Mouse (Mus musculus): ENCODE measurements around the gene Vapa. TPM values are rescaled to one million over a fixed set of nuclear protein-coding genes. Genes with fewer than 3 reads are reported as not detected.
"Not testable (repeated sequence)": the region's sequence is repeated elsewhere in the genome, so short reads cannot be mapped to it uniquely, and the experiment has no call there.

Vapa gene
- polyA plus RNA-seq, 1 experiment from 2014 or later = 192 TPM

- ATAC-seq (ENCODE audit: insufficient number of reproducible peaks, low FRiP score, low TSS enrichment, low read depth) = no peak
- H3K27me3 ChIP-seq = no peaks in the 10 kb centered on the region
- no peak overlapping the region for H3K9ac ChIP-seq
- H3K4me2 ChIP-seq (replicated peaks) = no peak overlapping the region
- whole genome bisulfite sequencing = 78% methylated on average over 6 of the region's 6 CpGs
- no peaks in the 10 kb centered on the region for H3K9me3 ChIP-seq (replicated peaks)
- no peak overlapping the region for H3K4me3 ChIP-seq (replicated peaks)
- H3K36me3 ChIP-seq = no peaks in the 10 kb centered on the region
- H3K4me1 ChIP-seq = peaks cover 15% of the 10 kb centered on the region
- no peak overlapping the region for H3K27ac ChIP-seq (replicated peaks)
Observed at GRCm38 (mm10) chr17:65647226-65647625, 33.9 kb upstream of the Vapa start.

DNA sequence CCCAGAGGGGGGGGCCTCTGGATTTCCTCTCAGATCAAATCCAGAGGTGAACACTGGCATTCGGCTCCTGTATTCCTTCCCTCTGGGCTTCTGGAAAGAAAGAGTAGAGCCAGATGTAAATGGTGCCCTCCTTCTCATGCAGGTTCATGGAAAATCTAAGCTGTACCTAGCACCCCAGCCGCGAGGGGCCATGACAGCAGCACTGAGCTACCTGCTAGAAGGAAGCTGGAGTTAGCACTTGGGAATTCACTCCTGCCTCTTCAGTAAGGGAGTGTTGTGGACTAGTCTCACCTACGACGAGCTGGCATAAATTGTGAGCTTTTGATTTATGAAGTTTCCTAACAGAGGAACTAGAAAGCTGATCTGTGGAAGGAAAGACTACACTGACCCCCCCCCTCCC lies 30.2 kb upstream of the Vapa start:
- ATAC-seq (ENCODE audit: insufficient number of reproducible peaks, low FRiP score, low TSS enrichment, low read depth) = no peak
- H3K36me3 ChIP-seq = no peaks in the 10 kb centered on the region
- no peak overlapping the region for H3K4me3 ChIP-seq (replicated peaks)
- H3K9ac ChIP-seq = no peak overlapping the region
- H3K27ac ChIP-seq (replicated peaks) = peak overlapping the region; percentile 83
- 55% methylated on average over 5 of the region's 5 CpGs for WGBS
- H3K4me1 ChIP-seq = peaks cover 19% of the 10 kb centered on the region
- H3K9me3 ChIP-seq (replicated peaks) = no peaks in the 10 kb centered on the region
- peak overlapping the region; percentile 8 for H3K4me2 ChIP-seq (replicated peaks)
- no peaks in the 10 kb centered on the region for H3K27me3 ChIP-seq

DNA sequence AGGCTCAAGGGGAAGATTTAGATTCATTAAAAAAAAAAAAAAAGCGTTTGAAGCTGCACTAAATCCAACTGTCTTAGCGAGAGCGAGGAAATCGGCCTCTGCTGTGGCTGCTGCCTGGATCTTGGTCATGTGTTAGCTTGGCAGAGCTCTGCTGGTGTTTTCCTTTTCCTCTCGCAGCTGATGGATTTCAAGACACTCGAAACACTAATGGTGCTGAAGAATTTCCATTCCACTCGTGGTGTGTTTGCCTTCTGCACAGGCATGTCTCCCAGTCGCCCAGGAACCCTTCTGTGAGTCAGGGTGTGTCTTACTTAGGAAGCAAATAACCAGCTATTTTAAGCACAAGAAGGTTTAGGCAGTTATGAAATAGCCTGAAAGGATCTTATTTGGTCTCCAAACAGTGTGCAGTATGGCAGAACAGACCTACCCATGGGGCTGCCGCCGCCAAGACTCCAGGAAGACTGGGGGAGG lies 29.7 kb upstream of the Vapa start:
- WGBS = 6% methylated on average over 10 of the region's 10 CpGs
- Histone ChIP-seq H3K36me3 (no peaks in the 10 kb centered on the region), H3K4me3 (replicated peaks) (no peak overlapping the region), H3K27me3 (no peaks in the 10 kb centered on the region), H3K4me1 (peaks cover 19% of the 10 kb centered on the region), H3K9ac (no peak overlapping the region), H3K4me2 (replicated peaks) (peak overlapping the region; percentile 8), H3K27ac (replicated peaks) (peak overlapping the region; percentile 83), H3K9me3 (replicated peaks) (no peaks in the 10 kb centered on the region)
- ATAC-seq (ENCODE audit: insufficient number of reproducible peaks, low FRiP score, low TSS enrichment, low read depth) = peak; percentile 17; the same call in 1 of the 2 replicates

DNA sequence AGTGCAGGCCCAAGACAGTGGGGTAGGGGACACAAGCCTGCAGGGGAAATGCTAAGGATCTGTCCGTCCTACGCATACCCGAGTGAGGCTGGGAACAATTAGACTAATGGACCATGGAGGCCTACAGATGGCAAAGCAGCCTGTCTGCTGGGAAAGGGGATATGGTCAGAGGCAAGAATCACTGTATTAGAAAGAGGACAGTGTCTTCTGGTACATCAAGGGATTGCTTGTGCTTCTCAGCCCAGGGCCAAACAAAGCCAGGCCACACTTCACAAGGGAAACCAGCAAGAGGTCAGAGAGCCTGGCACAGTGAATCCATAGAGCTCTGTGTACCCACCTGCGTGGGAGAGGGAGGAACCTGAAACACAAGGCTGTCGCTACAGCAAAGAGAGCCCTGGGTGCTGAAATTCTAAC lies 29.2 kb upstream of the Vapa start:
- Histone ChIP-seq H3K4me2 (replicated peaks) (0 out of 2 replicates have a peak overlapping the region, but pooled peaks have one; percentile 8), H3K27me3 (no peaks in the 10 kb centered on the region), H3K4me3 (replicated peaks) (no peak overlapping the region), H3K9me3 (replicated peaks) (no peaks in the 10 kb centered on the region), H3K9ac (no peak overlapping the region), H3K36me3 (no peaks in the 10 kb centered on the region), H3K4me1 (peaks cover 19% of the 10 kb centered on the region), H3K27ac (replicated peaks) (peak overlapping the region; percentile 83)
- no peak for ATAC-seq (ENCODE audit: insufficient number of reproducible peaks, low FRiP score, low TSS enrichment, low read depth)
- WGBS = 25% methylated on average over 5 of the region's 5 CpGs

DNA sequence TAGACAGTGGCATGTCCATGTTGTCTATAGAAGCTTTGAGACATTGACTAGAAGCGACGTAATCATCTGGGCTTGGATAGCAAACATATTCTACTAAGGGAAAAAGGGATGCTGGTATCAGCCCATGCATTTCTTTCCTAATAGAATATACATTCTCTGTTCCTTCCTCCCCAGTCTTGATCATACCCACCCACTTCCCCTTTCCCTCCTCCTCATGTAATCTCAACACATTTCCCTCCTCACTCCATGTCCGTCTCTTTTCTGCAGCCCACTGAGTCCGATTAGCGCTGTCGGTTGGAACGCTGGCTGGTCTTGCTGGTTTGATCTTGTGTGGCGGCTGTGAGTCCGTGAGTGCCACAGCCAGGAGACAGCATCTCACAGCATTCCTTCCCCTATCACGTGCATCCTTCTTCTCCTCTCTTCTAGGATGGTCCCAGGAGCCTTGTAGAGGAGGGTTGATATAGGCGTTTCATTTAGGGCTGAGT lies 28.4 kb upstream of the Vapa start, which contains the start of gene Txndc2:
Gene Txndc2, minus strand, starts transcription at position 435 of the 485 bp plus-strand sequence.
- Histone ChIP-seq H3K9ac (no peak within 1 kb of the TSS), H3K27ac (replicated peaks) (peak within 1 kb of the TSS; percentile 83), H3K4me2 (replicated peaks) (peak within 1 kb of the TSS; percentile 8; the same call in 1 of the 2 replicates), H3K9me3 (replicated peaks) (no peaks in the 10 kb centered on the region), H3K4me3 (replicated peaks) (no peak within 1 kb of the TSS), H3K27me3 (no peaks in the 10 kb centered on the region), H3K4me1 (peaks cover 19% of the 10 kb centered on the region), H3K36me3 (no peaks in the 10 kb centered on the region)
- ATAC-seq (ENCODE audit: insufficient number of reproducible peaks, low FRiP score, low TSS enrichment, low read depth) = no peak
- 84% methylated on average over 11 of the region's 11 CpGs for WGBS

DNA sequence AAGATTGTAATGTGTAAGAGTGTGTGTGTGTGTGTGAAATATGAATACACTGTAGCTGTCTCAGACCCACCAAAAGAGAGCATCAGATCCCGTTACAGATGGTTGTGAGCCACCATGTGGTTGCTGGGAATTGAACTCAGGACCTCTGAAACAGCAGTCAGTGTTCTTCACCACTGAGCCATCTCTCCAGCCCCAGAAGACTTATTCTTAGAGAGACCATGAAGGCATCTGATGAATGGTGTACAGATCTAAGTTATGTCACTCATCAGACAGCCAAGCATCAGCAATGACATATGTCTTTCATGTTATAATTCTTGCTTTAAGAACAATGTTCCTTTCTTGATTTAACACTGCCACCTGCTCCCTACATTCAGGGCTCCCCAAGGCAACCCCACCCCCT lies 25.8 kb upstream of the Vapa start:
- no peaks in the 10 kb centered on the region for H3K27me3 ChIP-seq
- ATAC-seq (ENCODE audit: insufficient number of reproducible peaks, low FRiP score, low TSS enrichment, low read depth) = no peak
- no peaks in the 10 kb centered on the region for H3K9me3 ChIP-seq (replicated peaks)
- no peak overlapping the region for H3K4me2 ChIP-seq (replicated peaks)
- H3K36me3 ChIP-seq = no peaks in the 10 kb centered on the region
- H3K4me1 ChIP-seq = peaks cover 26% of the 10 kb centered on the region
- 79% methylated on average over 1 of the region's 1 CpGs for WGBS
- no peak overlapping the region for H3K9ac ChIP-seq
- no peak overlapping the region for H3K27ac ChIP-seq (replicated peaks)
- no peak overlapping the region for H3K4me3 ChIP-seq (replicated peaks)

DNA sequence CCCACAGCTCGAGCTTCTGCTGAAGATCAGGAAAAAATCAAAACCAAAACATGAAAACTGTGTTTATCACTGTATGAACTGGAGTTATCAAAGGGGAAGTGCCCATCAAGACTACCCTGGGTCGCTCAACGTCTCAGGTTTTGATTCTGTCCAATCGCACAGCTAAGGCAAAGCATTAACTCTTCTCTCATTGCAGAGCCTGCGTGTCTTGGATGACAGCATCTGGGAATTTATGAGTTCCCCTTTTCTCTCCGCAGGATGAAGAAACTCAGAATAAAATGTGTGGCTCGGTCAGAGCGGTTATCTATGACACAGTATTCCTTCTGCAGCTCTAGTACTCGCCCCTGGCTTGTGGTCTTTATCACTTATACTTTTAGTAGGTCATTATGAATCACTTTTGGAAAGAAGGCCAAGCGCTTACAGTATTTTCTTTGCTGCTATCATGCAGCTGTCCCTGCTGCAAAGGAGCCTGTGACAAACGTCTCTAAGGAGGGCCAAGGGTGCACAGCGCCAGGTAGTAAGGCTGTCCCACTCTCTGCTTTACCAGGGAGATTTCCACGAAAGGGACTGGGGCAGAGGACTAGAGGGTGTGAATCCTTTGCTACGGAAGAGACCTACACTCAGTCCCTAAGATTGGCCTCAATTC lies 22.5 kb upstream of the Vapa start:
- 77% methylated on average over 14 of the region's 14 CpGs for WGBS
- no peak overlapping the region for H3K4me2 ChIP-seq (replicated peaks)
- no peak for ATAC-seq (ENCODE audit: insufficient number of reproducible peaks, low FRiP score, low TSS enrichment, low read depth)
- H3K27ac ChIP-seq (replicated peaks) = no peak overlapping the region
- H3K27me3 ChIP-seq = no peaks in the 10 kb centered on the region
- no peaks in the 10 kb centered on the region for H3K36me3 ChIP-seq
- H3K9ac ChIP-seq = no peak overlapping the region
- 0 out of 2 replicates have a peak, but pooled peaks cover 7% of the 10 kb centered on the region for H3K4me1 ChIP-seq
- no peak overlapping the region for H3K4me3 ChIP-seq (replicated peaks)
- H3K9me3 ChIP-seq (replicated peaks) = no peaks in the 10 kb centered on the region

GRCm38 (mm10) chr17:65629943-65630342 lies 16.6 kb upstream of the Vapa start:
- Histone ChIP-seq H3K9ac (no peak overlapping the region), H3K27me3 (no peaks in the 10 kb centered on the region), H3K4me1 (0 out of 2 replicates have a peak, but pooled peaks cover 4% of the 10 kb centered on the region), H3K9me3 (replicated peaks) (no peaks in the 10 kb centered on the region), H3K4me2 (replicated peaks) (no peak overlapping the region), H3K4me3 (replicated peaks) (no peak overlapping the region), H3K27ac (replicated peaks) (no peak overlapping the region), H3K36me3 (no peaks in the 10 kb centered on the region)
- WGBS = 76% methylated on average over 6 of the region's 6 CpGs
- no peak for ATAC-seq (ENCODE audit: insufficient number of reproducible peaks, low FRiP score, low TSS enrichment, low read depth)

- ATAC-seq (ENCODE audit: insufficient number of reproducible peaks, low FRiP score, low TSS enrichment, low read depth); H3K9ac ChIP-seq; H3K9me3 ChIP-seq (replicated peaks); H3K36me3 ChIP-seq; H3K27me3 ChIP-seq; H3K4me3 ChIP-seq (replicated peaks); H3K4me2 ChIP-seq (replicated peaks); H3K27ac ChIP-seq (replicated peaks); H3K4me1 ChIP-seq: not testable (repeated sequence)
- 79% methylated on average over 13 of the region's 13 CpGs for WGBS
Observed at GRCm38 (mm10) chr17:65628823-65629532, 15.6 kb upstream of the Vapa start.

DNA sequence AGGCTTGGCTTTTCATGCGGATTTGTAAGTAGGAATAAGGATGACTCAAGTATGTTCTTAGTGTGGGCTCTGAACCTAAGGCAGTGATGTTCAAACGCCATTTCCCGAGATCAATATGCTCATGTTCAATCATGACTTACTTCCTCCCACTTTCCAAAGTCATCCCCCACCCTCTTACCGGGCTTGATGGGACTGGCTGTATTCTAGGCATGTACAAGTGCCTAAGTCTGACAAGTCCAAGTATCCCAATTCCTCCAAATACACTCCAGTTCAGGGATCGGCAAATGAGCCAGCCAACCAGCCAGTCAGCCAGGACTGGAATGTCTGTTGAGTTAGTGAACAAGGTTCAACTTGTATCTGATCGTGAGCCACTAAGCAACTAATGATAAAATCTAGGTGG lies 12.9 kb upstream of the Vapa start:
- Histone ChIP-seq H3K4me2 (replicated peaks) (no peak overlapping the region), H3K4me1 (no peaks in the 10 kb centered on the region), H3K9me3 (replicated peaks) (no peaks in the 10 kb centered on the region), H3K9ac (no peak overlapping the region), H3K27ac (replicated peaks) (no peak overlapping the region), H3K36me3 (no peaks in the 10 kb centered on the region), H3K4me3 (replicated peaks) (no peak overlapping the region), H3K27me3 (no peaks in the 10 kb centered on the region)
- ATAC-seq (ENCODE audit: insufficient number of reproducible peaks, low FRiP score, low TSS enrichment, low read depth) = no peak
- WGBS = 86% methylated on average over 6 of the region's 6 CpGs

DNA sequence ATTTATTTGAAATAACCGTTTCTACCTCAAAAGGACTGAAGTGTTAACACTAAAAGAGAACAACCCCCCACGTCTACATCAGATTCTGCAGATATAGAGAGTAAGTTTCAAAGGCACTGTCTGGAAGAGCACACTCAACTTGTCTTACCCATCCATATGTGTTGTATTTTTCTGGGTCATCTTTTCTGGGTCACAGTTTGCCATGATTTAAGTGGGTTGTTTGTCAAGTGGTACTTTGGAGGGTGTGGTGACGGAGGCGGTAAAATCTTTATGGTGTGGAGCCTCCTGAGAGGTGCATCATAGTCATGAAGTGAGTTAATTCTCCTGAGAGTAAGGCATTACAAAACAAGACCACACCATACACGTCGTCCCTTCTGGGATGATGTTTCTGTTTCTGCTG lies 12.2 kb upstream of the Vapa start:
- H3K9me3 ChIP-seq (replicated peaks) = no peaks in the 10 kb centered on the region
- H3K4me1 ChIP-seq = no peaks in the 10 kb centered on the region
- H3K9ac ChIP-seq = no peak overlapping the region
- no peaks in the 10 kb centered on the region for H3K36me3 ChIP-seq
- H3K27me3 ChIP-seq = no peaks in the 10 kb centered on the region
- H3K4me2 ChIP-seq (replicated peaks) = no peak overlapping the region
- no peak overlapping the region for H3K27ac ChIP-seq (replicated peaks)
- 79% methylated on average over 6 of the region's 6 CpGs for WGBS
- H3K4me3 ChIP-seq (replicated peaks) = no peak overlapping the region
- no peak for ATAC-seq (ENCODE audit: insufficient number of reproducible peaks, low FRiP score, low TSS enrichment, low read depth)

Data from embryonic facial prominence, embryonic 15.5 days (tissue).